Mouse (Mus musculus) midbrain, postnatal 0 days (tissue): ENCODE data around the gene Olfr490. TPM values are rescaled to one million over a fixed set of nuclear protein-coding genes. Genes with fewer than 3 reads are reported as not detected.

ENCODE experiments used
- ATAC-seq: fragments of 200-750 bp; cut with Nextera tagmentation; 2 replicates; pipeline ENCODE4 v1.8.0; 2017; ENCODE audit warnings: moderate number of reproducible peaks, mild to moderate bottlenecking, moderate TSS enrichment, moderate library complexity; ENCODE audit not compliant: low FRiP score
- DNase-seq: peaks from one replicate; pipeline ENCODE4 v3.0.0-alpha.2; 2015; ENCODE audit warnings: low spot score
- H3K27ac ChIP-seq: fragments of 300-500 bp; sonication (generic); 2 replicates; pipeline ENCODE4 v1.5.1; 2014; ENCODE audit warnings: low read depth, mild to moderate bottlenecking, low read length, mixed read lengths
- H3K27me3 ChIP-seq: fragments of 300-500 bp; sonication (generic); 2 replicates; pipeline ENCODE4 v1.6.1; 2014; ENCODE audit warnings: low read length, control low read depth, mixed read lengths; ENCODE audit not compliant: insufficient read depth
- H3K36me3 ChIP-seq: fragments of 300-500 bp; sonication (generic); 2 replicates; pipeline ENCODE4 v1.6.1; 2014; ENCODE audit warnings: low read length, control low read depth, mixed read lengths; ENCODE audit not compliant: insufficient read depth
- H3K4me1 ChIP-seq: fragments of 300-500 bp; sonication (generic); 2 replicates; pipeline ENCODE4 v1.6.1; 2014; ENCODE audit warnings: mild to moderate bottlenecking, control low read depth, antibody characterized with exemption, low read length, mixed read lengths; ENCODE audit not compliant: insufficient read depth
- H3K4me2 ChIP-seq: fragments of 300-500 bp; sonication (generic); 2 replicates; pipeline ENCODE4 v1.6.1; 2014; ENCODE audit warnings: low read depth, mild to moderate bottlenecking, low read length, mixed read lengths; ENCODE audit not compliant: poor library complexity, severe bottlenecking
- H3K4me3 ChIP-seq: fragments of 300-500 bp; sonication (generic); 2 replicates; pipeline ENCODE4 v1.5.1; 2014; ENCODE audit warnings: low read depth, mild to moderate bottlenecking, low read length, moderate library complexity
- H3K9ac ChIP-seq: fragments of 300-500 bp; sonication (generic); replicated peaks from 2 replicates; pipeline ENCODE4 v1.6.1; 2014; ENCODE audit warnings: mild to moderate bottlenecking, low read length, moderate library complexity, mixed read lengths; ENCODE audit not compliant: poor library complexity, severe bottlenecking
- H3K9me3 ChIP-seq: fragments of 300-500 bp; sonication (generic); 2 replicates; pipeline ENCODE4 v1.6.1; 2016; ENCODE audit warnings: low read length, control low read depth
- CTCF ChIP-seq: IDR thresholded peaks from 2 replicates; pipeline ENCODE4 v1.5.1; 2016; ENCODE audit warnings: antibody characterized with exemption, mild to moderate bottlenecking
- WGBS: fragments of 180-500 bp; shearing (Covaris S2); extraction: QIAGEN DNeasy Blood & Tissue Kit; methylation state at CpG from one replicate; pipeline ENCODE4 v1.1.7; 2014; 5-methylcytosine and 5-hydroxymethylcytosine counted together
- polyA plus RNA-seq: library from polyadenylated mRNA; unstranded; fragments of >200 nt; fragmentation: Nextera tagmentation; extraction: Ambion mirVana; gene quantifications from 2 replicates; pipeline ENCODE4 v1.2.1, GENCODE M21; 2015
- total RNA-seq: library from RNA; depleted of rRNA; stranded (reverse); fragments of >200 nt; gene quantifications from 2 replicates; pipeline ENCODE4 v1.2.3, GENCODE M21; 2014; rRNA removed

Gene Olfr490
- total RNA-seq (not detected in 2 replicates), polyA plus RNA-seq (not detected in 2 replicates)

DNA sequence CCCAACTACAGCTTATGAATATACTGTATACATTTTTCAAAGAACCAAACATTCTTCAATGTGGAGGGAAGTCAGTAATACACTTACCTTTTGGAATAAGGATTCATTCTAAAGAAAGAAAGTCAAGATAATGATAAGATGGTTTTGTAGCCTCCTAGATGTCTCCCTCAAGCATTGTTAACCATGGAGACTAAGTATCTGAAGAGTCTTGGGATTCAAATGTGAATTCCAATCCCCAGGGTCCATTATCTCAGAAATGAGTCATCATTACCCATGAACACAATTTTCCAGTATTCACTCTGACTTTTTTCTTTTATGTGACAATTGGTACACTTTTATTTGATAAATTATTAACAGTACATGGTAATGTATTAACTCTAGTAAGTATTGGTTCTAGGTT is at the start of gene Olfr490:
Gene Olfr490, minus strand, starts transcription at position 101 of the 400 bp plus-strand sequence.
- no peak within 1 kb of the TSS for H3K9ac ChIP-seq
- no peak within 1 kb of the TSS for H3K27ac ChIP-seq
- no peaks in the 10 kb centered on the region for H3K36me3 ChIP-seq
- H3K4me2 ChIP-seq, result no peak within 1 kb of the TSS
- no peaks in the 10 kb centered on the region for H3K4me1 ChIP-seq
- H3K27me3 ChIP-seq, result no peaks in the 10 kb centered on the region
- no peak for DNase-seq
- H3K9me3 ChIP-seq, result no peaks in the 10 kb centered on the region
- no peak for ATAC-seq
- TF ChIP-seq CTCF, result no peak
- H3K4me3 ChIP-seq, result no peak within 1 kb of the TSS

DNA sequence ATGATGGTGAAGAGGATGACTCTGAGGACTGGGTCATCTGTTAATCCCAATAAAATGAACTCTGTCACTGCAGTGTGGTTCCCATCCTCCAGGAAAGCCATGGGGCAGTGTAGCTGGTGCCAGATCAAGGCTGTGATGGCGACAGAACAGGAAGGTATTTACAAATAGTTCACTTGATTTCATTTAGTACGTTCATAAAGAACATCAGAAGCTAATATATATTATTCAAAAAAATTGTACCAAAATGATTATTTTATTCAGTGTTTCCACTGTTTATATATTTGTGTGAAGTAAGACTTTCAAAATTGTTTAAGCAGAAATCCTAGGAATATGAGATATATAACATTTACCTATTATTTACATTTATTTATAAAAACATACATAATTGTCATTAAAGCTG is 34.8 kb upstream of the Olfr490 start, which contains the start of gene Olfr492:
Gene Olfr492, minus strand, starts transcription at position 101 of the 400 bp plus-strand sequence.
- no peak for TF ChIP-seq CTCF
- Histone ChIP-seq H3K9ac (no peak within 1 kb of the TSS), H3K27ac (no peak within 1 kb of the TSS), H3K4me3 (no peak within 1 kb of the TSS), H3K4me2 (no peak within 1 kb of the TSS), H3K36me3 (no peaks in the 10 kb centered on the region), H3K4me1 (no peaks in the 10 kb centered on the region), H3K9me3 (no peaks in the 10 kb centered on the region), H3K27me3 (no peaks in the 10 kb centered on the region)
- no peak for ATAC-seq
- 90% methylated on average over 2 of the region's 2 CpGs for WGBS
- no peak for DNase-seq

DNA sequence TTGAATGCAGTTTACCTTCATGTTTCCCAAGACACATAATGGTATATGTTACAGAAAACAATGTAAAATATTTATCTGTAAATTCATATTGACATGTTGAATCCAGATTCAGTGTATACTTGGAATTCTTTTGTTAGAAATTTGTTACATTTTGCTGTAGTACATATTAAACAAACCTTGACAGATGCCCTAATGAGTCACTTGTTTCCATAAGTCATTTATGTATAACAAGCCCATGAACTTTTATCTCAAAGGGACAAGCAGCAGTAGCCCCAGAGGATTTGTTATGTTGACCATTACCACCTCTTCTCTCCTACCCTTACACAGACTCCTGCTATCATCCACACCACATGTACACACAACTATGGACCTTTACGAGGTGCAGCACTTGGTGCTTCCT is 24.4 kb upstream of the Olfr490 start, which contains the start of gene Olfr491:
Gene Olfr491, plus strand, starts transcription at position 301 of the 400 bp plus-strand sequence.
- Histone ChIP-seq H3K36me3 (no peaks in the 10 kb centered on the region), H3K4me3 (no peak within 1 kb of the TSS), H3K9ac (no peak within 1 kb of the TSS), H3K27me3 (no peaks in the 10 kb centered on the region), H3K4me2 (no peak within 1 kb of the TSS), H3K9me3 (no peaks in the 10 kb centered on the region), H3K27ac (no peak within 1 kb of the TSS), H3K4me1 (no peaks in the 10 kb centered on the region)
- 56% methylated on average over 1 of the region's 1 CpGs for WGBS
- no peak for ATAC-seq
- DNase-seq, result no peak
- no peak for TF ChIP-seq CTCF

DNA sequence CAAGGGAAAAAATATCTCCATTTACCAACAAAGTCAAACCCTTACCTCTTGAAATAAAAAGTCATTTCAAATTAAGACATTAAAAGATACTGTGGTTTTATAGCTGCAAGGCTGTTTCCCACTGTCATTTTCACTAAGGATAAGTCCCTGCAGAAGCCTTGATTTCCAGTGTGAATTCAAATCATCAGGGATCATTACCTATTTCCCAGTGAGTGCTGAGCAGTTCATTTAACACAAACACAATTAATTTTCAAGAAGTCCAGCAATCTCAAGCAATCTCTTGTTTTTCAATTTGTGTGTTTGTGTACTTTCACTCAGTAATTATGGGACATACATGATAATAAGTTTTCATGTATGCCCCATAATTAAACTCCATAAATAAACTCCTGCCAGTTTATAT is 30.5 kb downstream of the Olfr490 start, which contains the start of gene Olfr488:
Gene Olfr488, minus strand, starts transcription at position 101 of the 400 bp plus-strand sequence.
- no peaks in the 10 kb centered on the region for H3K4me1 ChIP-seq
- H3K36me3 ChIP-seq, result no peaks in the 10 kb centered on the region
- no peak within 1 kb of the TSS for H3K9ac ChIP-seq
- no peak for DNase-seq
- no peak within 1 kb of the TSS for H3K27ac ChIP-seq
- H3K27me3 ChIP-seq, result no peaks in the 10 kb centered on the region
- no peak for ATAC-seq
- H3K4me3 ChIP-seq, result no peak within 1 kb of the TSS
- no peaks in the 10 kb centered on the region for H3K9me3 ChIP-seq
- TF ChIP-seq CTCF, result no peak
- no peak within 1 kb of the TSS for H3K4me2 ChIP-seq

Other genes with a start within 250 kb of the Olfr490 start
- gene Olfr479, start 238.2 kb downstream of the Olfr490 start, total RNA-seq, result not detected in 2 replicates
- not detected in 2 replicates for gene Olfr479, start 238.2 kb downstream of the Olfr490 start, polyA plus RNA-seq
- not detected in 2 replicates for gene Olfr480, start 221.6 kb downstream of the Olfr490 start, total RNA-seq
- gene Olfr480, start 221.6 kb downstream of the Olfr490 start, polyA plus RNA-seq, result not detected in 2 replicates
- gene Olfr481, start 209.1 kb downstream of the Olfr490 start, total RNA-seq, result not detected in 2 replicates
- not detected in 2 replicates for gene Olfr481, start 209.1 kb downstream of the Olfr490 start, polyA plus RNA-seq
- not detected in 2 replicates for gene Olfr482, start 191.3 kb downstream of the Olfr490 start, total RNA-seq
- gene Olfr482, start 191.3 kb downstream of the Olfr490 start, polyA plus RNA-seq, result 0.11 TPM in 1 of 2 replicates, not detected in the other
- not detected in 2 replicates for gene Olfr483, start 188.1 kb downstream of the Olfr490 start, total RNA-seq
- not detected in 2 replicates for gene Olfr483, start 188.1 kb downstream of the Olfr490 start, polyA plus RNA-seq
- gene Olfr484, start 161.5 kb downstream of the Olfr490 start, total RNA-seq, result not detected in 2 replicates
- not detected in 2 replicates for gene Olfr484, start 161.5 kb downstream of the Olfr490 start, polyA plus RNA-seq
- gene Olfr485, start 129.1 kb downstream of the Olfr490 start, total RNA-seq, result not detected in 2 replicates
- not detected in 2 replicates for gene Olfr485, start 129.1 kb downstream of the Olfr490 start, polyA plus RNA-seq
- gene Olfr486, start 116.2 kb downstream of the Olfr490 start, total RNA-seq, result not detected in 2 replicates
- gene Olfr486, start 116.2 kb downstream of the Olfr490 start, polyA plus RNA-seq, result not detected in 2 replicates
- not detected in 2 replicates for gene Olfr487, start 74.3 kb downstream of the Olfr490 start, total RNA-seq
- not detected in 2 replicates for gene Olfr487, start 74.3 kb downstream of the Olfr490 start, polyA plus RNA-seq
- not detected in 2 replicates for gene Olfr488, start 30.6 kb downstream of the Olfr490 start, total RNA-seq
- not detected in 2 replicates for gene Olfr488, start 30.6 kb downstream of the Olfr490 start, polyA plus RNA-seq
- gene Olfr491, start 24.5 kb upstream of the Olfr490 start, total RNA-seq, result not detected in 2 replicates
- not detected in 2 replicates for gene Olfr491, start 24.5 kb upstream of the Olfr490 start, polyA plus RNA-seq
- not detected in 2 replicates for gene Olfr492, start 34.7 kb upstream of the Olfr490 start, total RNA-seq
- gene Olfr492, start 34.7 kb upstream of the Olfr490 start, polyA plus RNA-seq, result not detected in 2 replicates
- not detected in 2 replicates for gene Olfr493, start 58.0 kb upstream of the Olfr490 start, total RNA-seq
- gene Olfr493, start 58.0 kb upstream of the Olfr490 start, polyA plus RNA-seq, result not detected in 2 replicates
- gene Olfr494, start 76.4 kb upstream of the Olfr490 start, total RNA-seq, result not detected in 2 replicates
- not detected in 2 replicates for gene Olfr494, start 76.4 kb upstream of the Olfr490 start, polyA plus RNA-seq
- not detected in 2 replicates for gene Olfr495, start 104.2 kb upstream of the Olfr490 start, total RNA-seq
- gene Olfr495, start 104.2 kb upstream of the Olfr490 start, polyA plus RNA-seq, result not detected in 2 replicates
- not detected in 2 replicates for gene Olfr497, start 131.5 kb upstream of the Olfr490 start, total RNA-seq
- gene Olfr497, start 131.5 kb upstream of the Olfr490 start, polyA plus RNA-seq, result not detected in 2 replicates
- gene Olfr498, start 176.4 kb upstream of the Olfr490 start, total RNA-seq, result not detected in 2 replicates
- gene Olfr498, start 176.4 kb upstream of the Olfr490 start, polyA plus RNA-seq, result not detected in 2 replicates
- not detected in 2 replicates for gene Olfr502, start 236.1 kb upstream of the Olfr490 start, total RNA-seq
- gene Olfr502, start 236.1 kb upstream of the Olfr490 start, polyA plus RNA-seq, result not detected in 2 replicates